Mouse (Mus musculus) hindbrain, postnatal 0 days (tissue): Measurements from ENCODE around the gene 2310022B05Rik. TPM values are rescaled to one million over a fixed set of nuclear protein-coding genes. Genes with fewer than 3 reads are reported as not detected.
A peak's percentile ranks its signal among the peaks of the same experiment; 100 is the strongest.

Source experiments
- ATAC-seq: fragments of 200-750 bp; cut with Nextera tagmentation; 2 replicates; pipeline ENCODE4 v1.8.0; 2017; ENCODE audit warnings: mild to moderate bottlenecking, moderate TSS enrichment, moderate library complexity
- DNase-seq: peaks from one replicate; pipeline ENCODE4 v3.0.0-alpha.2; 2015; ENCODE audit warnings: low spot score
- H3K27ac ChIP-seq: fragments of 300-500 bp; sonication (generic); 2 replicates; pipeline ENCODE4 v1.5.1; 2014; ENCODE audit warnings: mild to moderate bottlenecking
- H3K27me3 ChIP-seq: fragments of 300-500 bp; sonication (generic); 2 replicates; pipeline ENCODE4 v1.6.1; 2014; ENCODE audit warnings: low read length, mixed read lengths; ENCODE audit not compliant: insufficient read depth
- H3K36me3 ChIP-seq: fragments of 300-500 bp; sonication (generic); 2 replicates; pipeline ENCODE4 v1.6.1; 2014; ENCODE audit warnings: low read length, mixed read lengths; ENCODE audit not compliant: insufficient read depth
- H3K4me1 ChIP-seq: fragments of 300-500 bp; sonication (generic); 2 replicates; pipeline ENCODE4 v1.6.1; 2014; ENCODE audit warnings: antibody characterized with exemption, low read length, mixed read lengths; ENCODE audit not compliant: insufficient read depth
- H3K4me2 ChIP-seq: fragments of 300-500 bp; sonication (generic); 2 replicates; pipeline ENCODE4 v1.6.1; 2014; ENCODE audit warnings: low read depth, mild to moderate bottlenecking, low read length, moderate library complexity, mixed read lengths
- H3K4me3 ChIP-seq: fragments of 300-500 bp; sonication (generic); 2 replicates; pipeline ENCODE4 v1.5.1; 2014; ENCODE audit warnings: low read length
- H3K9ac ChIP-seq: fragments of 300-500 bp; sonication (generic); replicated peaks from 2 replicates; pipeline ENCODE4 v1.6.1; 2014; ENCODE audit warnings: mild to moderate bottlenecking, low read length, moderate library complexity, mixed read lengths
- H3K9me3 ChIP-seq: fragments of 300-500 bp; sonication (generic); 2 replicates; pipeline ENCODE4 v1.6.1; 2016; ENCODE audit warnings: low read length, mixed read lengths
- CTCF ChIP-seq: IDR thresholded peaks from 2 replicates; pipeline ENCODE4 v1.5.1; 2016; ENCODE audit warnings: antibody characterized with exemption, control low read depth, low read depth
- WGBS: fragments of 180-500 bp; shearing (Covaris S2); extraction: QIAGEN DNeasy Blood & Tissue Kit; methylation state at CpG from one replicate; pipeline ENCODE4 v1.1.7; 2014; 5-methylcytosine and 5-hydroxymethylcytosine counted together
- polyA plus RNA-seq: library from polyadenylated mRNA; unstranded; fragments of >200 nt; fragmentation: Nextera tagmentation; extraction: Ambion mirVana; gene quantifications from 2 replicates; pipeline ENCODE4 v1.2.1, GENCODE M21; 2015
- total RNA-seq: library from RNA; depleted of rRNA; stranded (reverse); fragments of >200 nt; gene quantifications from 2 replicates; pipeline ENCODE4 v1.2.3, GENCODE M21; 2014

Gene 2310022B05Rik
- total and polyA plus RNA-seq, 2 experiments from 2014 or later = 30.2 to 106 TPM

DNA sequence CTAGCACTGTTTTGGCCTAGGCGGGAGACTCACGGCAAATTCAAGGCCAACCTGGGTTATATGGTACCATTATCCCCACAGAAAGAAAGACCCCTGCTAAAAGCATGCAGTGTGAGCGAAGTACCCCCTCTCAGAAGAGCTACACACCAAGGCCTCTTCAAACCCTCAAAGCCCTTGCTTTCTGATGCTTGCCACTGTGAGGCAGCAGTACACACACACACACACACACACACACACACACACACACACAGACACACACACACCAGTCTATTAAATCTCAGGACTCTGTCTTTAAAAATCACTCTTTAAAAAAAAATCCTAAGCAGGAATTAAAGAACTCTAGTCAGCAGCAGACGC lies 683 bp upstream of the 2310022B05Rik start:
- peak; percentile 35 for DNase-seq
- H3K27me3 ChIP-seq = no peaks in the 10 kb centered on the region

GRCm38 (mm10) chr8:124662446-124663111 lies 590 bp downstream of the 2310022B05Rik start:
- Histone ChIP-seq H3K9ac (peak overlapping the region; percentile 91), H3K27me3 (no peaks in the 10 kb centered on the region), H3K4me3 (peak overlapping the region; percentile 73), H3K4me1 (peaks cover 35% of the 10 kb centered on the region), H3K4me2 (peak overlapping the region; percentile 86), H3K27ac (peak overlapping the region; percentile 85), H3K36me3 (no peaks in the 10 kb centered on the region), H3K9me3 (no peaks in the 10 kb centered on the region)
- 1% methylated on average over 49 of the region's 49 CpGs for WGBS
- peak; percentile 19 for ATAC-seq
- no peak for DNase-seq
- no peak for TF ChIP-seq CTCF

More for the DNA sequence above, 683 bp upstream of the 2310022B05Rik start:
- TF ChIP-seq CTCF = peak; percentile 16
- H3K9me3 ChIP-seq = no peaks in the 10 kb centered on the region
- WGBS = 40% methylated on average over 4 of the region's 4 CpGs
- peaks cover 26% of the 10 kb centered on the region for H3K4me1 ChIP-seq
- peak overlapping the region; percentile 91 for H3K9ac ChIP-seq
- H3K27ac ChIP-seq = peak overlapping the region; percentile 85
- peak; percentile 43 for ATAC-seq
- peak overlapping the region; percentile 86 for H3K4me2 ChIP-seq
- H3K36me3 ChIP-seq = no peaks in the 10 kb centered on the region
- peak overlapping the region; percentile 73 for H3K4me3 ChIP-seq

DNA sequence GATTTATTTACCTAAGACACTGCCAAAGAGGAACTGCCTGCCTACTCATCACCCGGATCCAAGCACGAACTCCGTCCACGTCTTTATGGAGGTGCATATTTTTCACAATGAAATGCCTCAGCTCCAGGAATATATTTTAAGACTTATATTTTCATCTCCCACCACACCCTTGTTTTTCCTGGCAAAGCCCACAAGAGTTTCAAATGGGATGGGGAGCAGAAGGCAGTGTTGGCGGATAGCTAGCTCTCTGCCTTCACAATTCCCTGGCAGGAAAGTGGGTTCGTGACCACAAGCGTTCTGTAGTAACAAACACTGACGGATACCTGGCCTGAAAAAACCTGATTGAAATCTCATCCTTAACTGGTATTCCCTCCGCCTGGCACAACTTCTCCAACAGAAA lies 1.4 kb downstream of the 2310022B05Rik start:
- Histone ChIP-seq H3K27ac (peak overlapping the region; percentile 85; the same call in 1 of the 2 replicates), H3K4me3 (peak overlapping the region; percentile 73), H3K9ac (peak overlapping the region; percentile 91), H3K4me2 (peak overlapping the region; percentile 86), H3K9me3 (no peaks in the 10 kb centered on the region), H3K4me1 (peaks cover 35% of the 10 kb centered on the region), H3K27me3 (no peaks in the 10 kb centered on the region), H3K36me3 (no peaks in the 10 kb centered on the region)
- 31% methylated on average over 9 of the region's 9 CpGs for WGBS
- DNase-seq (no peak), ATAC-seq (no peak)
- TF ChIP-seq CTCF = no peak

- peaks cover 33% of the 10 kb centered on the region for H3K4me1 ChIP-seq
- no peaks in the 10 kb centered on the region for H3K36me3 ChIP-seq
- no peaks in the 10 kb centered on the region for H3K27me3 ChIP-seq
- no peak for TF ChIP-seq CTCF
- H3K4me2 ChIP-seq = peak overlapping the region; percentile 40
- no peak overlapping the region for H3K4me3 ChIP-seq
- WGBS = 25% methylated on average over 2 of the region's 2 CpGs
- no peak overlapping the region for H3K9ac ChIP-seq
- ATAC-seq (no peak), DNase-seq (peak; percentile 32)
- no peak overlapping the region for H3K27ac ChIP-seq
- no peaks in the 10 kb centered on the region for H3K9me3 ChIP-seq
These were observed 4.8 kb downstream of the 2310022B05Rik start for GRCm38 (mm10) chr8:124658415-124658814.

DNA sequence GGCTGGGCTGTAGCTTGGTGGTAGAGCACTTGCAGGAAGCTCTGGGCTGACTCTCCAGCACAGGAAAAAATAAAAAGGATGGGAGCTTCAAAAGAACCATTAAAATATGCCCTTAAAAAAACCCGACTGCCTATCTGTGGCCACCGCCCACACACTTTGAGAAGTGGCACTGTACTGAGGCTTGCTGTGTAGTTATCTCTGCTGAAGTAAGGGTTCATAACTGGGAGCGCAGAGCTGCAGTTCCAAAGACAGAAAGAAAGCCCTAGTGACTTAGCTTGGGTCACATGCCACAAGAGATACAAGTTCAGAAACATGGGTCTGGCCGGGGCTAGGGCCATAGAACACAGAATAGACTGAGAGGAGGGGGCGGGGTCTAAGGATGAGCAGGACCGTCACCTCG lies 5.2 kb downstream of the 2310022B05Rik start:
- no peaks in the 10 kb centered on the region for H3K36me3 ChIP-seq
- peak overlapping the region; percentile 40; the same call in 1 of the 2 replicates for H3K4me2 ChIP-seq
- no peaks in the 10 kb centered on the region for H3K9me3 ChIP-seq
- DNase-seq = no peak
- no peak overlapping the region for H3K4me3 ChIP-seq
- peaks cover 33% of the 10 kb centered on the region for H3K4me1 ChIP-seq
- ATAC-seq = no peak
- TF ChIP-seq CTCF = no peak
- no peak overlapping the region for H3K27ac ChIP-seq
- H3K27me3 ChIP-seq = no peaks in the 10 kb centered on the region
- 72% methylated on average over 7 of the region's 7 CpGs for WGBS
- H3K9ac ChIP-seq = no peak overlapping the region

DNA sequence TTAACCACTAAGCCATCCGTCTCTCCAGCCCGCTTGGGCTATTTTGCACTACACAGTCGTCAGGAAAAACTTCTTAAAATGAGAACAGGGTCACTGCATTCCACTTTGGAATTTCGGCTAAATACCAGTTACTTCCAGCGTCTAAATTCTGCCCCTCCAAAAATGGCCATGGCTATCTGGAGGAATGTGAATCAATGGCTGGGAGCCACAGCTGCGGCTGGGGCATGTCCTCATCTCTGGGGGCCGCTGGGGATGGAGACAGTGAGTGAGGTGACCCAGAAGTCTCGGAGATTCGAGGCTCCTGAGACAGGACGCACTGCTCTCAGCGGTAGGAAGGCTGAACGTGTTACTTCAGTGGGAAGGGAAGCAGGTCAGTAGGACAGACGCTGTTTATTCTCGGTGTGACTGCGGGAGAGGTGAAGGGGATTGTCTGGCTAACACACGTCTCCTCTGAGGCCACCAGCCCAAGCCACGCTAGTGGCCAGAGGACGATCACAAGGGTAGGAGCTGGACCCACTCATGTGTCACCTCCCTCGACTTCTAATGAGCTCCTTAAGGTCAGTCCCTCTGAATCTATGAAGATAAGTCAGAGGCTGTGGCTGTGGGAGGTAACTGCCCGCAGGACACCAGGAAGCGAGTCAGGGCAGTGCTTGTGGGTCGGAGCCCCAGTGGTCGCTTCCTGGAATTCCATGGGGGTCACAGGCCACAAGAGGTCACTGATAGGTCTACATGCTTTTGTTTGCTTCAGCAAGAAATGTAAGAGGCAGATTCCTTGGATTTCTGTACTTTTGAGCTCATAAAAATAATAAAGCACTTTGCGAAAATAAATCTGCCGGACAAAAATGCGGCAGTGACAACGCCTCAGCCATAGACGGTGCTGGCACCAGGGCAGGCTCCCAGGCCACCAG lies 9.3 kb downstream of the 2310022B05Rik start:
- Histone ChIP-seq H3K27me3 (no peaks in the 10 kb centered on the region), H3K36me3 (peaks cover 8% of the 10 kb centered on the region; the same call in 1 of the 2 replicates), H3K9me3 (no peaks in the 10 kb centered on the region), H3K27ac (no peak overlapping the region), H3K4me3 (no peak overlapping the region), H3K4me1 (peaks cover 9% of the 10 kb centered on the region), H3K9ac (no peak overlapping the region), H3K4me2 (no peak overlapping the region)
- WGBS = 64% methylated on average over 28 of the region's 28 CpGs
- no peak for ATAC-seq
- TF ChIP-seq CTCF = no peak
- DNase-seq = no peak
